Mouse (Mus musculus) right cerebral cortex, adult 2 months (tissue): ENCODE data around the gene Galnt3.

Experiments
- DNase-seq, 2 experiments: peaks; one replicate each; pipeline ENCODE4 v3.0.0; 2021 to 2022; ENCODE audit warnings: low spot score in 2 of 2

The Galnt3 gene

DNA sequence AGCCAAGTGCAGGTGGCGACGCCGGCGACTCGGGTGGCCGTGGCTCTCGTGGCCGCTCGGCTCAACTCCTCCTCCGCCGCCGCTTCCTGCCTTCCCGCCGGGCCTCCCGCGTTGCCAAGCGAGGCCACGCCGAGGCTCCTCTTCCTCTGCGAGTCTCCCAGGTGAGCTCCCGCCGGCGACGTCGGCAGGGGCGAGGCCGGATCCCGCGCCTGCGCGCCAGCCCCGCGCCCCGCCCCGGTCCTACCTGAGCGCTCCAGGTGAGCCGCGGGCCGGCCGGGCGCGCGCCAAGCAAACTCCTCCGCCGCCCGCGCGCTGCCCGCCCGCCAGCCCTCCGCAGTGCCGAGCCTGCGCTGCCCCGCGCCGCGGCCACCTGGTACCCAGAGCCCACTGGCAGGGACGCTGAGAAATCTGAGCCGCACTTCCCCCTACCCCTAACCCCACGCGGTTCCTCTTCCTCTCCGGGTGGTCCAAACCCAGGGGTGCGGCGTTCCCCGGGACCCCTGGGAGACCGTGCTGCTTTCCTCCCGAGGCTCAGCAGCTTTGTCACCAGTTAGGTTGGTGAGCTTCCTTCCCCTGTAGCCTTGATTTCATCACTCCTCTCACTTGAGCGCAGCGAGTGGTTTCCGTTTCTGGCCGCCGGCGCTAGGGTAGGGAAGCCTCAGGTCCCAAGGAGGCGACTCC, at the start of gene Galnt3:
Gene Galnt3, minus strand, starts transcription at position 404 of the 681 bp plus-strand sequence.
- DNase-seq = peak; percentile 26 to 42

GRCm38 (mm10) chr2:66173134-66173533, 48.3 kb upstream of the Galnt3 start:
- peak in 1 of 2 experiments; percentile 39 for DNase-seq

DNA sequence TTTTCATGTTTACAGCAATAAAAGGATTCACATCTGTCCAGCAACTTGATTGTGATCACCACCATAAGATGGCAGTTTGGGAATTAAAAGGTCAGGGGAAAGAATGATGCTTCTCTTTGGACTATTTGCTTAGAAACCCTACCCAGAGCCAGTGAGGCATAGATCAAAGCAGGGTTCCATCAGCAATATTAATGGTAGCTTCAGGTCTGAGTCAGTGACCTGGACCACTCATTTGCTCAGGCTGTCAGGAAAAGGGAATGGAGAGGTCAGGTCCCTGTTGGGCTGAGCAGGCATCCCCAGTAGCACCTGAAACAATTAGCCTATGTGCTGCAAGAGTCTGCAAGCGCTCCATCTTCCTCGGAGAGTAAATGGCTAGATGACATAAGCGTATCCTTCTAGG, 46.8 kb upstream of the Galnt3 start:
- DNase-seq = no peak

DNA sequence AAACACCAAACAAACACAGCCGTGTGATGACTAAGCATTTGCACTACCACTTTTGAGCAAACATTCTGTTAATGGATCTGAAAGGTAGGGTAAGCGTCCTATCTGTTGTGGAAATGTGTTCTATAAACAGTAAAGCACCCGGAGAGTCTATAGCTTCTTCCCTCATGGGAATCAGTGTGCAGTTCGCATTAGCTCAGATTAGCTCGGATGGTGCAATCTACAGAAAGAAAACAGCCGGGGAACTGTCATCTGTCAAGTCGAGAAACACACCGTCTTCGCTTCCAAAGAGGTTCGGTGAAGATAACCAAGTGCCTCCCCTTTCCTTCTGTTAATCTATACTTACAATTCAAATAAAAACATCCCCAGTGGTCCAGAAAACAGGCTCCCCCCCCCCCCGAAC, 45.9 kb upstream of the Galnt3 start:
- no peak for DNase-seq

GRCm38 (mm10) chr2:66165025-66165424, 40.2 kb upstream of the Galnt3 start:
- no peak for DNase-seq

DNA sequence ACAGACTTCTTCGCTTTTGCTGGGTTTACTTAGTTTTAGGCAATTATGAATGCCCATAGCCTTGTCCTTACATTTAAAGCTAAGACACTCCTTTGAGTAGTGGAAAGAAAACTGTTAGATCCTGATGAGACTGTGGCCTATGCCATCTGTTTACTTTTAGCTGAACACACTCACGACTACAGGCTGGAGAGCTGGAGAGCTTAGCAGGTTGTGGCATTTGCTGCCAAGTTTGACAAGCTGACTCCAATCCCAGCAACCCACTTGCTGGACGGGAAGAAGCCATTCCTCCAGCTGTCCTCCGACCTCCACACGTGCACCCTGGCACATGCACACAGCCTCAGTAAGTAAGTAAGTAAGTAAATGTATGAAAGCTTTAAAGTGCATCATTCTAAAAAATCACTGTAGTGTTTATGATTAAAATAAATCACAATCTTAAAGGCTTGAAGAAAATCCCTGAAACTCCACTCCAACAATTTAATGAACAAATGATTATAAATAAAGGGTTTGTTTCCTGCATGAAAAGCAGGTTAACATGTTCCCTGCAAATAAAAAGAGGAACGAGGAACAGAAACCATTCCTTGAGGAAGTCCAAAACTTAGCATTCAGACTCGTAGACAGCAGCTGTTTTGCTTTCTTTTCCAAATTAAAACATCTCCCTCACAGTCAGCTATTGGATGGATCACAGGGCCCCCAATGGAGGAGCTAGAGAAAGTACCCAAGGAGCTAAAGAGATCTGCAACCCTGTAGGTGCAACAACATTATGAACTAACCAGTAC, 33.5 kb upstream of the Galnt3 start:
- DNase-seq = no peak

DNA sequence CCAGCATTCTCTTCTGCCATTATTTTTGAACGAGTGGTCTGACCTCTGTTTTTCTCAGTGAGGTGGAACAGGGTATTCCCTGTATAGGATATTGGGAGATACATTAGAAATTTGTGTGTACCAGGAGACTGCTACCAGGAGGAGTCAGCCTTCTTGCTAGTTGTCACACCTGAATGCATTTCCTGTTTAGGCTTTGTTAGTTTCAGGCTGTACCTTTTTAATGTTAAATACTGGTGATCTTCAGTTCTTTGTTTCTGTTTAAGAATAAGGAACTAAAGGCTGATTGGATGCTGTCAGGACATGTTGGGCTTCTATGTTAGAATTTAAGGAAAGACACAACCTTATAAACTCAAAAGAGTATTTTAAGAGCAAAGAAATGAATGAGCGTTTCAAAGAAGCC, 26.6 kb upstream of the Galnt3 start:
- no peak for DNase-seq

DNA sequence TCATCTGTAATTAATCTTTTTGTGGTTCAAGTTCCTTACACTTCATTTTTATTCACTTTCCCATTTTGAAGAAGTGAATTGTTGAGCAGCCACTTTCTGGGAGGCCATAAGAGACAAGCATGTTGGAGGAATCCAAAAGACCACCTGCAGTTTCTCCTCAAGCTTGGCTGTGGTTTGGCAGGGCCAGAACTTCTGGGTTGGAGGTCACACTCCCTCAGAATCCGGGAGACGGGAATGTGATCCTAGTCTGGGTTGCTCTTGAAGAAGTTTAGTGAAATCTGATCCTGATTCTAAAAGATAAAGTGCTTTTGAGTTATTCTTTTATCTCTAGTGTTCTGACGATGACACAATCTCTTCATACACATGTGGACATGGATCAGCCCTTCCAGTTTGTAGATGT, 25.7 kb upstream of the Galnt3 start:
- DNase-seq = no peak

- no peak for DNase-seq
Observed at GRCm38 (mm10) chr2:66148654-66149230, 23.9 kb upstream of the Galnt3 start.

DNA sequence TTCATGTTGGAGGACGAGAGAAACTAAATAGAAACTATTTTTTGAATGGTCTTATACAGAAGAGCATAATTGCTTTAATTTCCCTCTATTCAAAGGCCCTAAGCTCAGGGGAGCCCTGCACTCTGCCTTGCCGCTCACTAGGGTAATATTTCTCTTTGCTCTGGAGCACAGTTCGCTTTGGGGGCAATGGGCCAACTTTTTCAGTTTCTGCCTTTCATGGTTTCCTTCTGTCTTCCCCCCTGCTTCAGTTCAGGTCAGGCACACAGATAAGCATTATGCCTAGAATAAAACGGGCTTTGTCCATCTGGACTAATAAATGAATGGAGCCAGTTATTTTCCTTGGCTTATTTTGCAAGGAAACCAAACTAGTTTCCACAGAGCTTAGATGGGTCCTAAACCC, 21.7 kb upstream of the Galnt3 start:
- DNase-seq = no peak

- no peak for DNase-seq
Observed at GRCm38 (mm10) chr2:66144770-66145169, 20.0 kb upstream of the Galnt3 start.

DNA sequence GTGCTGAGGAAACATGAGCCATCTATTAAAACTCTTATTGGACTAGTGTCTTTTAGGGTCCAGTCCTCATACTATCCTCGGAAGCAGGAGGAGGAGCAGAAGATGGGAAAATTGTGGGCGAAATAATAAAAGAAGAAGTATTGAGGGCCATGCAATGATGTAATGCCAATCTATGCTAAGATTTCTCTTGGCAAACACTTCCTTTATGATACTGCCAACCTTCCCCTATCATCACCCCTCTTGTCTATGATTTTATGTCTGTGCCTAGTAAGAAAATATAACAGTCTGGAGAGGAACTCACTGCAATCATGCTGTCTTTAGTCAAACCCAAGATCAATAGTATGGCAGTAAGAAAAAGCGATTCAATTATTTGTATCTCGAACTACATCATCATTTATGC, 18.5 kb upstream of the Galnt3 start:
- DNase-seq = no peak

DNA sequence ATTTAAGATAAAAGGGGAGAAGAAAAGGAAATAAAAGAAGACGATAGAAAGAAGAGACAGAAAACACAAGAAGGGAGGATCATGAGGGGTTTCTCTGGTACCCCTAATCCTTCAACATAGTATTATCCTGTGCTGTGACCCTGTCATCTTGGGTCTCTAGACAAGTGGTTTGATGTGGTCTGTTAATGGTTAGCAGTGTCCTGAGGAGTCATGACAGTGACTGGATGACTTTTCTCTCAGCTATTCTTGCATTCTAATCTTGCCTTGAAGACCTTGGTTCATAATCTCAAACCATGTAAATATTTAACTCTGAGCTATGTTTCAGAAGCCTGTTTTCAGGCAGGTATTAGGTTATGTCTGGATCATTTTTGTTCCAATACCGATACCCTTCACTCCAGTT, 17.9 kb upstream of the Galnt3 start:
- no peak for DNase-seq

DNA sequence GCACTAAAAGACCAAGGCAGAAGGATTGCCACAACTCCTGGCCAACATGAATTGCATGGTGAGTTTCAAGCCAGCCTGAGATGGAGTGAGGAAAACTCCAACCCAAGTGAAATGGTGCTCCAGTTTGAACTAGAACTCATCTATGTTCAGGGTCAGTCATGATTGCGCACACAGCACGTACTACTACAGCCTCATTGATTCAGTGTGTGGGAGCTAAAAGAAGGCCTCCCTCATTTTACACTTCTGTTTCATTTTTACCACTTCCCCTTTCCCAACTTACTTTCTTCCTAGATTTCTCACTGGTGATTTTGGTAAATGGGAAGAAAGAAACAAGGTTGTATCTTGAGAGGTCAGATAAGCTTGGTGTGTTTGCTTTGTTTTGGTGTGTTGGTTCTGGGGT, 17.5 kb upstream of the Galnt3 start:
- DNase-seq = no peak

DNA sequence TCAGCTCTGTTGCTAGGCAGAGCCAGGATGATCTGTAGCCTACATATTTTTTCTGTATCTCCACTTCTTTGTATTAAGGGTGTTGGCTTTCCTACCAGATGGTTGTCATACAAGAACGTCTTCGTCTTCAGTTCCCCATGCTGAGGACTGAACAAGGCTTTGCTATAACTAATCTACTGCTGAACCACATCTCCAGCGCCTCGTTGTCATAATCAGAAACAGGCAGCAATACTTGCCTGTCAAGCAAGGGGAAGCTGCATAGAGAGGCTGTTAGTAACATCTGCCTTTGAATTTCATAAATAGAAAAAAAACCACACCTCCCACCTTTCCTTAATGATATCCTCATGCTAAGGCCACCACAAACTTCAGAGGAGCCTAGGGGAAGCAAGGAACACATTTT, 15.5 kb upstream of the Galnt3 start:
- no peak for DNase-seq

DNA sequence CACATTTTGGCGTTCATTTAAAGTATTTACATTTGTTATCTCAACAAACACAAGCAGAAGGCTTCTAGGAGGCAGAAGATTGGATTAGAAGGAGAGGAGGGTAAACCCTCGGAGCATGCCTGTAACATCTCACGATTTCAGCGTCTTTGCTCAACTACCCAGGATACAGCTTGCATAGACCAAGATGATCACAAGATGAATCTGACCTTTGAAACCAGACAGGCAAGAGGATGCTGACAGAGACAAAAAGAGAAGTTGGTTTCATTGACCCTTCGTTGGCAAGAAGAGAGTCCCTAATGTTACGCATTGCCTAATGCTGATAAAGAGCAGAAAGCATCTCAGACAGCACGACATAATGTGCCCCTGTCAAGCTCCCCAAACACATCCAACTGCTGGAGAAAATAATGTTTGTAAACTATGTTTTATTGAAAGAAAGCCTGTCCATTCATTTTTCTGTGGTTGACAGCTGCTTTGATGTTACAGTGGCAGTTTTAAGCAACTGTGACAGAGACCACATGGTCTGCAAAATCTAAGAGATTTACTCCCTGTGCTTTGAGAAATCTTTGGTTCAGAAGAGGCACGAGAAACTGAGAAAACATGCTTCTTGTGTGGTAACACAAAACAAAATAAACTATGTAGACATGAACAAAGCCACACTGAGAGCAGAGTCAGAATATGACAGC, 7.2 kb upstream of the Galnt3 start:
- no peak for DNase-seq

- no peak for DNase-seq
Observed at GRCm38 (mm10) chr2:66128941-66129340, 4.1 kb upstream of the Galnt3 start.

- DNase-seq = no peak
Observed at GRCm38 (mm10) chr2:66127541-66127940, 2.7 kb upstream of the Galnt3 start.

GRCm38 (mm10) chr2:66126936-66127335, 2.1 kb upstream of the Galnt3 start:
- no peak for DNase-seq

- DNase-seq = peak; percentile 8 to 31
Observed at GRCm38 (mm10) chr2:66123756-66124589, 821 bp downstream of the Galnt3 start.

DNA sequence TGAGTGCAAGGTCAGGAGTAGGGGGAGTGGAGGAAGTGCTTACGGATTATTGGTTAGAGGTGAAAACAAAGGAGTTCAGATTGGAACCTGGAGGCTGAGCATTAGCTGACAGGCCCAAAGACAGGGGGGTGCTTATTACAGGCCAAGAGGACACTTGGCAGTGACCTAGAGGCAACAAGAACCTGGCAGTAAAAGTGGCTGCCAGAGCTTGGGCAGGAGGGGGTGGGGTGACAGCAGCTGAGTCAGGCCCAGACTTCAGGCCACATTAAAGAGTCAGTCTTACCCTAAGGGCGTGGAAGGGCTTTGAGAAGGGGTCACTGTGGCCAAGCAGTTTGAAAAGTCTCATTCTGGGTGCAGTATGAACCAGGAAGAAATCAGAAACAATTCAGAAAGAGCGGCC, 7.1 kb downstream of the Galnt3 start:
- DNase-seq = no peak
